Mouse (Mus musculus): ENCODE data around the gene Dlx2.
A peak's percentile ranks its signal among the peaks of the same experiment; 100 is the strongest.

Dlx2 gene

GRCm38 (mm10) chr2:71540611-71541417 is 5.7 kb downstream of the Dlx2 start:
- no peak for DNase-seq (ENCODE audit: low read depth)

- no peak for DNase-seq (ENCODE audit: low read depth)
These were observed 12.1 kb downstream of the Dlx2 start for GRCm38 (mm10) chr2:71534242-71535052.

GRCm38 (mm10) chr2:71533094-71533493 is 13.5 kb downstream of the Dlx2 start:
- no peak for DNase-seq (ENCODE audit: low read depth)

GRCm38 (mm10) chr2:71531990-71532970 is 14.3 kb downstream of the Dlx2 start:
- DNase-seq (ENCODE audit: low read depth): no peak

GRCm38 (mm10) chr2:71531124-71531590 is 15.4 kb downstream of the Dlx2 start:
- no peak for DNase-seq (ENCODE audit: low read depth)

GRCm38 (mm10) chr2:71530391-71531123 is 16.0 kb downstream of the Dlx2 start:
- no peak for DNase-seq (ENCODE audit: low read depth)

GRCm38 (mm10) chr2:71529511-71530351 is 16.8 kb downstream of the Dlx2 start:
- DNase-seq (ENCODE audit: low read depth): peak; percentile 85

GRCm38 (mm10) chr2:71528714-71529510 is 17.6 kb downstream of the Dlx2 start:
- no peak for DNase-seq (ENCODE audit: low read depth)

GRCm38 (mm10) chr2:71528014-71528713 is 18.4 kb downstream of the Dlx2 start, which contains the start of gene Dlx1:
Dlx1 (plus strand) TSS chr2:71528113.
- DNase-seq (ENCODE audit: low read depth): no peak

- DNase-seq (ENCODE audit: low read depth): no peak
These were observed 19.1 kb downstream of the Dlx2 start for GRCm38 (mm10) chr2:71527323-71528013.

- no peak for DNase-seq (ENCODE audit: low read depth)
These were observed 19.8 kb downstream of the Dlx2 start for GRCm38 (mm10) chr2:71526595-71527322.

- DNase-seq (ENCODE audit: low read depth): no peak
These were observed 21.8 kb downstream of the Dlx2 start for GRCm38 (mm10) chr2:71524763-71525162.

GRCm38 (mm10) chr2:71523431-71523830 is 23.1 kb downstream of the Dlx2 start:
- DNase-seq (ENCODE audit: low read depth): no peak

- no peak for DNase-seq (ENCODE audit: low read depth)
These were observed 23.7 kb downstream of the Dlx2 start for GRCm38 (mm10) chr2:71522871-71523270.

GRCm38 (mm10) chr2:71517466-71518099 is 29.0 kb downstream of the Dlx2 start:
- DNase-seq (ENCODE audit: low read depth): no peak

- DNase-seq (ENCODE audit: low read depth): no peak
These were observed 29.6 kb downstream of the Dlx2 start for GRCm38 (mm10) chr2:71516995-71517394.

- DNase-seq (ENCODE audit: low read depth): no peak
These were observed 34.2 kb downstream of the Dlx2 start for GRCm38 (mm10) chr2:71512326-71512725.

Measured in fibroblast of lung, adult 2 months (primary cell).